Mouse (Mus musculus) kidney, adult 2 months (tissue): Measurements from ENCODE around the gene Rrp36. TPM values are rescaled to one million over a fixed set of nuclear protein-coding genes. Genes with fewer than 3 reads are reported as not detected.

ENCODE experiments used
- DNase-seq: peaks from one replicate; pipeline ENCODE4 v3.0.0; 2021
- H3K27ac ChIP-seq: fragments of 200-500 bp; 2 replicates; pipeline ENCODE4 v1.5.1; 2012; ENCODE audit warnings: low read depth, low read length, control low read depth, inconsistent platforms; ENCODE audit not compliant: insufficient read depth
- H3K27me3 ChIP-seq: fragments of 200-500 bp; replicated peaks from 2 replicates; pipeline ENCODE4 v1.6.1; 2012; ENCODE audit warnings: mild to moderate bottlenecking, moderate library complexity, low read length, inconsistent platforms; ENCODE audit not compliant: control insufficient read depth, insufficient read depth
- H3K36me3 ChIP-seq: fragments of 200-500 bp; 2 replicates; pipeline ENCODE4 v1.6.1; 2012; ENCODE audit warnings: mild to moderate bottlenecking, moderate library complexity, low read length, inconsistent platforms; ENCODE audit not compliant: control insufficient read depth, insufficient read depth
- H3K4me1 ChIP-seq: fragments of 200-500 bp; 2 replicates; pipeline ENCODE4 v1.6.1; 2011; ENCODE audit warnings: low read length; ENCODE audit not compliant: control insufficient read depth, insufficient read depth
- H3K4me3 ChIP-seq: fragments of 200-500 bp; 2 replicates; pipeline ENCODE4 v1.5.1; 2011; ENCODE audit warnings: mild to moderate bottlenecking, low read depth, low read length, control low read depth; ENCODE audit not compliant: insufficient read depth
- CTCF ChIP-seq: fragments of 200-500 bp; conservative IDR thresholded peaks from 2 replicates; pipeline ENCODE4 v1.5.1; 2011; ENCODE audit warnings: low read depth, mild to moderate bottlenecking, control low read depth, low read length, moderate library complexity, mixed read lengths; ENCODE audit not compliant: insufficient read depth, insufficient read length
- POLR2A ChIP-seq: fragments of 200-500 bp; IDR thresholded peaks from one replicate; pipeline ENCODE4 v1.6.1; 2011; ENCODE audit warnings: low read depth, low read length, control low read depth
- WGBS: fragments of 180-500 bp; shearing (Covaris S2); methylation state at CpG from one replicate; pipeline ENCODE4 v1.1.7; 2018; 5-methylcytosine and 5-hydroxymethylcytosine counted together
- polyA plus RNA-seq: library from polyadenylated mRNA; depleted of rRNA; stranded (reverse); fragments of >200 nt; gene quantifications from 2 replicates; pipeline ENCODE4 v1.2.3, GENCODE M21; 2012

Gene Rrp36
- polyA plus RNA-seq, 1 experiment, result 41.1 TPM

DNA sequence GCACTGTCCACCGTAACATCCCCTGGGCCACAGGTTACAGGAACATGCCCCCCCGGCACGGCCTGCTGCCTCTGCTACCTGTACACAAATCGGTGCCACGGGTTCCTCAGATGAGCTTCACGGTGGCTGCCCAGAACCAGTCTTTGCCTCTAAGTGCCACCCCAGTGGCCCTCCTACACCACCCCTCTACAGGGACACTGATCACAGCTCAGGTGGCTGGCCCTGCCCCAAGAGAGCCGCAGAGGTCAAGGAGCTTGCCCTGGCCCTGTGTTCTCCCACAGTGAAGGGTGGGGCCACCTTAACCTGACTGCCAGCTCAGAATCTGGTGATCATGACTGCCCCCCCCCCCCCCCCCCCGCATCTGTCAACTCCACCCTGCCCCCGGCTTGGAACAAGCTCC, 4.3 kb upstream of the Rrp36 start, which contains the start of gene Mea1:
Gene Mea1, plus strand, starts transcription at position 378 of the 400 bp plus-strand sequence.
- H3K36me3 ChIP-seq, result no peaks in the 10 kb centered on the region; the same call in 1 of the 2 replicates
- TF ChIP-seq CTCF (no peak), POLR2A (no peak)
- WGBS, result 53% methylated on average over 8 of the region's 9 CpGs
- no peak within 1 kb of the TSS; the same call in 1 of the 2 replicates for H3K4me3 ChIP-seq
- H3K27me3 ChIP-seq, result no peaks in the 10 kb centered on the region
- H3K4me1 ChIP-seq, result peaks cover 14% of the 10 kb centered on the region
- peak; percentile 49 for DNase-seq
- no peak within 1 kb of the TSS for H3K27ac ChIP-seq

DNA sequence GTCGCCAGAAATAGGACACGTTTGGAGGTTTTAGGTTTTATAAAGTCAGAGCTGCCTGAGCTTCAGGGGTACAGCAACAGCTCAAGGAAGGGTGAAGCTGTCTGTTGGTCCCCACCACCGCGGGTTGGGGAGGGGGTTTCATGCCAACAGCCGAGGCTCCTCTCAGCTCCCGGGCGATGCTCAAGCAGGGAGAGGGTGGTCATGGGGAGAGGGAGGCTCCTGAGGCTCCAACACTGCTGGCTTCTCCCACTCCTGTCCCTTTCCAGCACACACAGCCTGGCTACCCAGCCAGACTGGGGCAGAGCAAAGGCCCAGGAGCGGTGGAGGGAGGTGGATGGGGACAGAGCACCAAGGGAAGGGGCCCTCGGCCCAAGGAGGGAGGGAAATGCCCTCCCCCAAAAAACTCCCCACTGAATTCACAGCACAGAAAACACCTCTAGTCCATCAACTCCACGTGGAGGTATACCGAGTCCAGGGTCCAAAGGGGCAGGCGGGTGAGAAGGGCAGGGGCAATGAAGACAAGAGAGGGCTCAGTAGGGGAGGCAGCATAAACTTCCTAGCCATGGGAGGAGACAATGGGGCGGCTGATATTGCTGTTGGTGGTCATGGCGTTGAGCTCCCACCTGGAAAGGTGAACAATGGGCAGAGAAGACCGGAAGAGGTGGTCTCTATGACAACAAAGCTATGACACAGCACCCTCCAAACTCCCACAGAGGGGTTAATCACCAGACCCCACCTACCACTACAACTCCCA, 555 bp upstream of the Rrp36 start:
- Histone ChIP-seq H3K4me3 (peak overlapping the region; percentile 14), H3K27me3 (no peaks in the 10 kb centered on the region), H3K27ac (no peak overlapping the region), H3K4me1 (peaks cover 12% of the 10 kb centered on the region; the same call in 1 of the 2 replicates), H3K36me3 (no peaks in the 10 kb centered on the region; the same call in 1 of the 2 replicates)
- TF ChIP-seq POLR2A, result no peak
- TF ChIP-seq CTCF, result no peak
- no peak for DNase-seq
- WGBS, result 17% methylated on average over 15 of the region's 15 CpGs

DNA sequence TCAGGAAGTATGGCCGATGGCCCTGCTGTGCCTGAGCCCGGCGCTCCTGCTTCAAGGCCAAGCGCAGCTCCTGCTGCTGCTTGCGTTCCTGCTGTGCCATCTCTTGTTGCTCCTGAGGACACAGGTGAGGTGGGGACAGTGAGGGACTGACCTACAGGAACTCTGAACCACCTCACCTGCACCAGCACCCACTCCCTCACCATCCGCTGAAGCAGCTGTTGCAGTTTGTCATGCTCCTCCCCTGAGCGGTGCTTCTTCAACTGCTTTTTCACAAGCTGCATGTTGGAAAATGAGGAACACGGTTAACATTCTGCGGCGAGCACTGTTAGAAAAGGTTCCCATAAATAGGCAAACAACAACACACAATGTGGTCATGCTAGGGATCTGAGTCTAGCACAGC, 4.2 kb downstream of the Rrp36 start:
- TF ChIP-seq POLR2A, result no peak
- Histone ChIP-seq H3K27me3 (no peaks in the 10 kb centered on the region), H3K4me3 (no peak overlapping the region), H3K4me1 (0 out of 2 replicates have a peak, but pooled peaks cover 5% of the 10 kb centered on the region), H3K27ac (no peak overlapping the region), H3K36me3 (no peaks in the 10 kb centered on the region)
- 96% methylated on average over 10 of the region's 10 CpGs for WGBS
- no peak for DNase-seq

DNA sequence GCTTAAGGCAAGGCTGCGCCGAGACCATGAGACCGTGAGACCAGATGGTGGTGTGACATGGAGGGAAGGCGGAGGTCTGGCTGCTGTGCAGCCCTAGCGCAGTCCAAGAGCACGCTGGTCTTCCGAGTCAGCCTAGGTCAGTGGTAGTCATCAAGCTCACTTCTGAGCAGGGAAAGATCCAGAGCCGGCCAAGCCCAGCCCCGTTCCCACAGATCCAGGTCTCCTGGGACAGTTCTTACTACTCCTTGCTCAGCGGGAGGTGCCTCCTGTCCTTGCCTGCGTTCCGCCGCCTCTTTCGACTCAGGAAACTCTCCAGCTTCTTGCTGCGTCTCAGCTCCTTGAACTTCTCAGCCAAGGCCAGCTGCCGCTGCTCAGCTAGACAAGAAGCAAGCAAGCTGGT, 6.4 kb downstream of the Rrp36 start:
- Histone ChIP-seq H3K4me1 (no peaks in the 10 kb centered on the region), H3K27ac (no peak overlapping the region), H3K4me3 (no peak overlapping the region), H3K27me3 (no peaks in the 10 kb centered on the region), H3K36me3 (no peaks in the 10 kb centered on the region)
- TF ChIP-seq CTCF, result no peak
- no peak for TF ChIP-seq POLR2A
- peak; percentile 20 for DNase-seq
- WGBS, result 80% methylated on average over 16 of the region's 16 CpGs

DNA sequence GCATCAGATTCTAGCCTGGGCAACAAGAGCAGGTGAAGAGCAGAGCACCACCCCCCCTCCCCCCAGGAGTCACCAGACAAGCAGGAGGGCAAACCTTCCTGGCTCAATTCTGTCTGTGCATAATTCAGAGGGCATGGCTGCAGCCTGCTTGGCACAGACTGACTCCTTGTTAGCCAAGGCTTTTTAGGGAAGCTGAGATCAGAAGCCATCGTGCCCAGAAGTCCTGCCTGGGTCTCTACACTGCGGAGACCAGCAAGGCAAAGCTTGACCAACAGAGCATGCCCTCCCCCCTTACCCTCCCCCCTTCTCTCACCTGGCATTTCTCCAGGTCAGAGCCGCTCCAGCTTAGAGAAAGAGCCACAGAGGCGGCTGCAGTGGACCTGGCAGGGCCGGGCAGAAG, 11.4 kb downstream of the Rrp36 start:
- Histone ChIP-seq H3K27me3 (no peaks in the 10 kb centered on the region), H3K4me1 (no peaks in the 10 kb centered on the region), H3K36me3 (no peaks in the 10 kb centered on the region), H3K4me3 (no peak overlapping the region), H3K27ac (no peak overlapping the region)
- 30% methylated on average over 5 of the region's 5 CpGs for WGBS
- no peak for TF ChIP-seq CTCF
- no peak for TF ChIP-seq POLR2A
- DNase-seq, result peak; percentile 49

DNA sequence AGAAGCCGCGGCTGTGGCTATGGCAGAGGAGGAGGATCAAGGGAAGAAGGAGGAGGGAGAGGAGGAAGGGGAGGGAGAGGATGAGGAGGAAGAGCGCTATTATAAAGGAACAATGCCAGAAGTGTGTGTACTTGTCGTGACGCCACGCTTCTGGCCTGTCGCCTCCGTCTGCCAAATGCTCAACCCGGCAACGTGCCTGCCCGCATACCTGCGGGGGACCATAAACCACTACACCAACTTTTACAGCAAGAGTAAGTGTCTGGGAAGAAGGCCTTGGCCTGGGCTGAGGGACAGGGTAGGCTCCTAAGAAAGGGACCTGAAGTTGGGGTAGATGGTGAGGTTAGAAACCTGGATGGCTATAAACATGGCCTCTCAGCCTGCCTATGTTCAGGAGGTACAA, 12.2 kb downstream of the Rrp36 start:
- no peak for TF ChIP-seq POLR2A
- TF ChIP-seq CTCF, result no peak
- Histone ChIP-seq H3K36me3 (no peaks in the 10 kb centered on the region), H3K27ac (no peak overlapping the region), H3K4me1 (no peaks in the 10 kb centered on the region), H3K4me3 (no peak overlapping the region), H3K27me3 (no peaks in the 10 kb centered on the region)
- 87% methylated on average over 12 of the region's 12 CpGs for WGBS
- DNase-seq, result no peak

DNA sequence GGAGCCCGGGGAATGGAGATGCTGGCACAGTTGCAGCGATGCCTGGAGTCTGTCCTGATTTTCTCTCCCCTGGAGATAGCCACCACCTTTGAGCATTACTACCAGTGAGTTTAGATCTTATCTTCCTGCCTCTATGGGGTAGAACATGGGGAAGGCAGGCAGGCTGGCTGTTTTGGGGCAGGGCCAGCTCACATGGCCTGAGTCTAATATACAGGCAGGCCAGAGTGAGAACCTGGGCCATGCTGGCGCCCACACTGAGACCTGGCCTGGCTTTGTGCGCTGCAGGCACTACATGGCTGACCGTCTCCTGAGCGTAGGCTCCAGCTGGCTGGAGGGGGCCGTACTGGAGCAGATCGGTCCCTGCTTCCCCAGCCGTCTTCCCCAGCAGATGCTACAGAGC, 12.8 kb downstream of the Rrp36 start:
- Histone ChIP-seq H3K4me3 (no peak overlapping the region), H3K36me3 (no peaks in the 10 kb centered on the region), H3K4me1 (no peaks in the 10 kb centered on the region), H3K27me3 (no peaks in the 10 kb centered on the region), H3K27ac (no peak overlapping the region)
- 90% methylated on average over 9 of the region's 9 CpGs for WGBS
- no peak for TF ChIP-seq POLR2A
- no peak for TF ChIP-seq CTCF
- DNase-seq, result no peak

DNA sequence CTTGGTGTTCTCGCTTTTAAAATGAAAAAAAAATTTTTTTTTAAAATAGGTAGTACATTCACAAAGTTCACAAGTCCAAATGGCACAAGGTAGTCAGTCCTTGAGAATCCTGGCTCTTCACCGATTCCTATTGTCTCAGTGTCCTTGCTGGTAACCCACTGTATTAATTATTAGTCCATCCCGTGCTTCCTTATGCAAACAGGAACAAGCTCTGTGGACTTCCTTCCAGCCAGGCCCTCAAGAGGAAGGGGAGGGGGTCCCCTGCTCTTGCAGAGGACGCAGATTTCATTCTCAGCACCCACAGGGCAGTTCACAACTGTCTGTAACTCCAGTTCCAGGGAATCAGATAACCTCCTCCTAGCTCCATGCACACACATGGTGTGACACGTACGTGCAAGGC, 18.1 kb downstream of the Rrp36 start:
- DNase-seq, result peak; percentile 19
- TF ChIP-seq CTCF (no peak), POLR2A (no peak)
- Histone ChIP-seq H3K36me3 (no peaks in the 10 kb centered on the region), H3K27me3 (no peaks in the 10 kb centered on the region), H3K27ac (no peak overlapping the region), H3K4me3 (no peak overlapping the region), H3K4me1 (peaks cover 2% of the 10 kb centered on the region)
- WGBS, result 57% methylated on average over 6 of the region's 6 CpGs
